Mouse (Mus musculus) G1E (cell line): ENCODE data around the gene Rbms3. TPM values are rescaled to one million over a fixed set of nuclear protein-coding genes. Genes with fewer than 3 reads are reported as not detected.

ENCODE experiments used
- ATAC-seq: 2 replicates; pipeline ENCODE4 v1.8.0; 2016; ENCODE audit warnings: mild to moderate bottlenecking; ENCODE audit not compliant: insufficient number of reproducible peaks, poor library complexity, low FRiP score, severe bottlenecking; ENCODE audit errors: extremely low read depth
- DNase-seq: peaks from one replicate; pipeline ENCODE4 v3.0.0; 2012; ENCODE audit warnings: low spot score
- H3K27me3 ChIP-seq: 2 replicates; pipeline ENCODE4 v1.6.1; 2012; ENCODE audit warnings: mild to moderate bottlenecking, low read length, inconsistent platforms; ENCODE audit not compliant: insufficient read depth
- H3K36me3 ChIP-seq: replicated peaks from 2 replicates; pipeline ENCODE3; 2012; ENCODE audit warnings: mild to moderate bottlenecking, inconsistent platforms
- H3K4me1 ChIP-seq: 2 replicates; pipeline ENCODE4 v1.6.1; 2012; ENCODE audit warnings: low read depth, low read length, inconsistent platforms, mixed read lengths; ENCODE audit not compliant: insufficient read depth
- H3K4me3 ChIP-seq: 2 replicates; pipeline ENCODE4 v1.5.1; 2012; ENCODE audit warnings: low read depth, mild to moderate bottlenecking, inconsistent platforms, low read length, moderate library complexity, mixed read lengths
- H3K9me3 ChIP-seq: replicated peaks from 2 replicates; pipeline ENCODE4 v1.6.1; 2012; ENCODE audit warnings: inconsistent platforms
- CTCF ChIP-seq: IDR thresholded peaks from 2 replicates; pipeline ENCODE4 v1.5.1; 2012; ENCODE audit warnings: low read depth, low read length, inconsistent platforms, mixed read lengths
- GATA1 ChIP-seq: IDR thresholded peaks from 2 replicates; pipeline ENCODE4 v1.6.1; 2012; ENCODE audit warnings: borderline replicate concordance, low read length, inconsistent platforms, mixed read lengths
- GATA2 ChIP-seq: IDR thresholded peaks from 2 replicates; pipeline ENCODE4 v1.6.1; 2012; ENCODE audit warnings: low read depth, low read length, inconsistent platforms, borderline replicate concordance
- POLR2AphosphoS5 ChIP-seq: IDR thresholded peaks from 2 replicates; pipeline ENCODE4 v1.6.1; 2012; ENCODE audit warnings: low read depth, low read length, inconsistent platforms; ENCODE audit not compliant: insufficient replicate concordance
- TAL1 ChIP-seq: conservative IDR thresholded peaks from 2 replicates; pipeline ENCODE4 v1.6.1; 2012; ENCODE audit warnings: low read depth, low read length, inconsistent platforms, mixed read lengths
- polyA plus RNA-seq: library from polyadenylated mRNA; stranded (reverse); fragments of >175 nt; gene quantifications from 2 replicates; pipeline ENCODE4 v1.2.3, GENCODE M21; 2012
- total RNA-seq, 2 experiments: library from RNA; stranded (forward) in 1 of 2; stranded (reverse) in 1 of 2; fragments of 200-1000 nt in 1 of 2; fragments of >200 nt in 1 of 2; fragmentation: Nextera tagmentation in 1 of 2; gene quantifications; 2 replicates each; pipeline ENCODE4 v1.2.3; 2014 to 2017

Rbms3 gene
- total and polyA plus RNA-seq, 3 experiments = 0.16 TPM; not detected in 2

- Histone ChIP-seq H3K9me3 (peaks cover 58% of the 10 kb centered on the region), H3K4me3 (no peak overlapping the region), H3K27me3 (no peaks in the 10 kb centered on the region), H3K36me3 (no peaks in the 10 kb centered on the region), H3K4me1 (no peaks in the 10 kb centered on the region)
- DNase-seq (no peak), ATAC-seq (no peak)
- TF ChIP-seq POLR2AphosphoS5 = no peak
- no peak for TF ChIP-seq GATA2
- TF ChIP-seq TAL1 = no peak
- TF ChIP-seq CTCF = no peak
- no peak for TF ChIP-seq GATA1
Observed at GRCm38 (mm10) chr9:117313642-117314041, 316.1 kb downstream of the Rbms3 start.

GRCm38 (mm10) chr9:117309809-117310208 is 319.9 kb downstream of the Rbms3 start:
- ATAC-seq (no peak), DNase-seq (no peak)
- TF ChIP-seq CTCF = no peak
- no peak for TF ChIP-seq GATA1
- TF ChIP-seq TAL1 = no peak
- TF ChIP-seq POLR2AphosphoS5 = no peak
- TF ChIP-seq GATA2 = no peak
- Histone ChIP-seq H3K9me3 (peaks cover 42% of the 10 kb centered on the region), H3K4me3 (no peak overlapping the region), H3K36me3 (no peaks in the 10 kb centered on the region), H3K4me1 (no peaks in the 10 kb centered on the region), H3K27me3 (no peaks in the 10 kb centered on the region)

GRCm38 (mm10) chr9:117298991-117299390 is 330.7 kb downstream of the Rbms3 start:
- Histone ChIP-seq H3K36me3 (no peaks in the 10 kb centered on the region), H3K9me3 (peaks cover 39% of the 10 kb centered on the region)
- no peak for TF ChIP-seq POLR2AphosphoS5
- TF ChIP-seq TAL1 = no peak
- TF ChIP-seq CTCF = no peak
- TF ChIP-seq GATA1 = no peak
- no peak for TF ChIP-seq GATA2

GRCm38 (mm10) chr9:117297662-117298531 is 331.8 kb downstream of the Rbms3 start:
- no peaks in the 10 kb centered on the region for H3K36me3 ChIP-seq
- H3K4me3 ChIP-seq = no peak overlapping the region
- ATAC-seq = no peak
- H3K9me3 ChIP-seq = peaks cover 33% of the 10 kb centered on the region
- DNase-seq = no peak
- no peaks in the 10 kb centered on the region for H3K4me1 ChIP-seq
- H3K27me3 ChIP-seq = no peaks in the 10 kb centered on the region
- TF ChIP-seq POLR2AphosphoS5 (no peak), TAL1 (no peak)

More at GRCm38 (mm10) chr9:117298991-117299390, 330.7 kb downstream of the Rbms3 start:
- no peaks in the 10 kb centered on the region for H3K4me1 ChIP-seq
- no peak overlapping the region for H3K4me3 ChIP-seq
- ATAC-seq = no peak
- no peak for DNase-seq
- H3K27me3 ChIP-seq = no peaks in the 10 kb centered on the region

- H3K27me3 ChIP-seq = no peaks in the 10 kb centered on the region
- no peaks in the 10 kb centered on the region for H3K4me1 ChIP-seq
- H3K4me3 ChIP-seq = no peak overlapping the region
- H3K36me3 ChIP-seq = no peaks in the 10 kb centered on the region
- ATAC-seq (no peak), DNase-seq (no peak)
- TF ChIP-seq TAL1 (no peak), GATA1 (no peak)
- H3K9me3 ChIP-seq = peaks cover 43% of the 10 kb centered on the region
Observed at GRCm38 (mm10) chr9:117291066-117291850, 338.5 kb downstream of the Rbms3 start.

GRCm38 (mm10) chr9:117274846-117275245 is 354.9 kb downstream of the Rbms3 start:
- no peaks in the 10 kb centered on the region for H3K27me3 ChIP-seq
- TF ChIP-seq GATA1 (no peak), TAL1 (no peak), GATA2 (no peak), POLR2AphosphoS5 (no peak), CTCF (no peak)
- ATAC-seq (no peak), DNase-seq (no peak)
- no peaks in the 10 kb centered on the region for H3K4me1 ChIP-seq
- no peaks in the 10 kb centered on the region for H3K36me3 ChIP-seq
- H3K4me3 ChIP-seq = no peak overlapping the region
- peaks cover 61% of the 10 kb centered on the region for H3K9me3 ChIP-seq
